Mouse (Mus musculus): ENCODE measurements around the gene Svop. TPM values are rescaled to one million over a fixed set of nuclear protein-coding genes. Genes with fewer than 3 reads are reported as not detected.
A peak's percentile ranks its signal among the peaks of the same experiment; 100 is the strongest.

Svop gene
- polyA plus RNA-seq, 1 experiment = not detected

- no peak overlapping the region for H3K4me3 ChIP-seq (ENCODE audit: extremely low read depth, insufficient read depth, insufficient read length)
- H3K27ac ChIP-seq (ENCODE audit: insufficient read depth, low read length) = no peak overlapping the region
- no peak for DNase-seq (ENCODE audit: low read depth in 1 of 2, low spot score in 2 of 2)
- WGBS = 94% methylated on average over 6 of the region's 6 CpGs
- H3K36me3 ChIP-seq (ENCODE audit: control insufficient read depth, insufficient read depth, low read length) = 0 out of 2 replicates have a peak, but pooled peaks cover 2% of the 10 kb centered on the region
- TF ChIP-seq CTCF (IDR thresholded peaks at IDR 0.05; ENCODE audit: extremely low read depth, insufficient read depth, insufficient read length, insufficient replicate concordance) (no peak), POLR2A (IDR thresholded peaks at IDR 0.05; ENCODE audit: low read depth, low read length) (no peak)
- no peaks in the 10 kb centered on the region for H3K27me3 ChIP-seq (ENCODE audit: control insufficient read depth, insufficient read depth, low read length)
- H3K4me1 ChIP-seq (ENCODE audit: control insufficient read depth, insufficient read depth, insufficient read length) = peaks cover 10% of the 10 kb centered on the region
These were observed 41.5 kb upstream of the Svop start for GRCm38 (mm10) chr5:114132841-114133240.

GRCm38 (mm10) chr5:114131521-114131840 is 40.1 kb upstream of the Svop start:
- no peaks in the 10 kb centered on the region for H3K27me3 ChIP-seq (ENCODE audit: control insufficient read depth, insufficient read depth, low read length)
- no peaks in the 10 kb centered on the region for H3K36me3 ChIP-seq (ENCODE audit: control insufficient read depth, insufficient read depth, low read length)
- DNase-seq (ENCODE audit: low read depth in 1 of 2, low spot score in 2 of 2) = peak; percentile 39 to 78
- H3K4me1 ChIP-seq (ENCODE audit: control insufficient read depth, insufficient read depth, insufficient read length) = peaks cover 10% of the 10 kb centered on the region
- TF ChIP-seq CTCF (IDR thresholded peaks at IDR 0.05; ENCODE audit: extremely low read depth, insufficient read depth, insufficient read length, insufficient replicate concordance) = no peak
- no peak; the same call in 1 of the 2 replicates for TF ChIP-seq POLR2A (IDR thresholded peaks at IDR 0.05; ENCODE audit: low read depth, low read length)
- WGBS = under 1% methylated on average over 15 of the region's 15 CpGs
- peak overlapping the region; percentile 69 for H3K27ac ChIP-seq (ENCODE audit: insufficient read depth, low read length)
- H3K4me3 ChIP-seq (ENCODE audit: extremely low read depth, insufficient read depth, insufficient read length) = peak overlapping the region; percentile 95

- Histone ChIP-seq H3K4me3 (ENCODE audit: extremely low read depth, insufficient read depth, insufficient read length) (peak overlapping the region; percentile 95), H3K27me3 (ENCODE audit: control insufficient read depth, insufficient read depth, low read length) (no peaks in the 10 kb centered on the region), H3K36me3 (ENCODE audit: control insufficient read depth, insufficient read depth, low read length) (no peaks in the 10 kb centered on the region), H3K27ac (ENCODE audit: insufficient read depth, low read length) (peak overlapping the region; percentile 69), H3K4me1 (ENCODE audit: control insufficient read depth, insufficient read depth, insufficient read length) (peaks cover 10% of the 10 kb centered on the region)
- TF ChIP-seq CTCF (IDR thresholded peaks at IDR 0.05; ENCODE audit: extremely low read depth, insufficient read depth, insufficient read length, insufficient replicate concordance) = no peak
- TF ChIP-seq POLR2A (IDR thresholded peaks at IDR 0.05; ENCODE audit: low read depth, low read length) = no peak; the same call in 1 of the 2 replicates
- peak; percentile 82 to 90 for DNase-seq (ENCODE audit: low read depth in 1 of 2, low spot score in 2 of 2)
- WGBS = under 1% methylated on average over 87 of the region's 87 CpGs
These were observed 39.5 kb upstream of the Svop start for GRCm38 (mm10) chr5:114130698-114131520.

GRCm38 (mm10) chr5:114130211-114130605 is 38.8 kb upstream of the Svop start, which contains the start of gene Ung:
TSS of gene Ung (plus strand) at chr5:114130386.
- Histone ChIP-seq H3K27me3 (ENCODE audit: control insufficient read depth, insufficient read depth, low read length) (no peaks in the 10 kb centered on the region), H3K27ac (ENCODE audit: insufficient read depth, low read length) (peak within 1 kb of the TSS; percentile 69), H3K4me1 (ENCODE audit: control insufficient read depth, insufficient read depth, insufficient read length) (peaks cover 10% of the 10 kb centered on the region), H3K4me3 (ENCODE audit: extremely low read depth, insufficient read depth, insufficient read length) (peak within 1 kb of the TSS; percentile 95), H3K36me3 (ENCODE audit: control insufficient read depth, insufficient read depth, low read length) (no peaks in the 10 kb centered on the region)
- whole genome bisulfite sequencing = under 1% methylated on average over 29 of the region's 29 CpGs
- DNase-seq (ENCODE audit: low read depth in 1 of 2, low spot score in 2 of 2) = peak; percentile 45 to 69
- no peak for TF ChIP-seq POLR2A (IDR thresholded peaks at IDR 0.05; ENCODE audit: low read depth, low read length)
- TF ChIP-seq CTCF (IDR thresholded peaks at IDR 0.05; ENCODE audit: extremely low read depth, insufficient read depth, insufficient read length, insufficient replicate concordance) = no peak

GRCm38 (mm10) chr5:114129550-114130210 is 38.3 kb upstream of the Svop start:
- no peak overlapping the region; the same call in 1 of the 2 replicates for H3K4me3 ChIP-seq (ENCODE audit: extremely low read depth, insufficient read depth, insufficient read length)
- 80% methylated on average over 15 of the region's 15 CpGs for WGBS

GRCm38 (mm10) chr5:114127374-114128349 is 36.3 kb upstream of the Svop start, which contains the start of gene Alkbh2:
TSS of gene Alkbh2 (minus strand) at chr5:114128218.
- H3K27ac ChIP-seq (ENCODE audit: insufficient read depth, low read length) = peak within 1 kb of the TSS; percentile 79
- H3K36me3 ChIP-seq (ENCODE audit: control insufficient read depth, insufficient read depth, low read length) = peaks cover 12% of the 10 kb centered on the region
- peak; percentile 55 to 77 for DNase-seq (ENCODE audit: low read depth in 1 of 2, low spot score in 2 of 2)
- peaks cover 10% of the 10 kb centered on the region for H3K4me1 ChIP-seq (ENCODE audit: control insufficient read depth, insufficient read depth, insufficient read length)
- 3% methylated on average over 69 of the region's 69 CpGs for WGBS
- no peaks in the 10 kb centered on the region for H3K27me3 ChIP-seq (ENCODE audit: control insufficient read depth, insufficient read depth, low read length)
- no peak for TF ChIP-seq POLR2A (IDR thresholded peaks at IDR 0.05; ENCODE audit: low read depth, low read length)
- peak; percentile 99 for TF ChIP-seq CTCF (IDR thresholded peaks at IDR 0.05; ENCODE audit: extremely low read depth, insufficient read depth, insufficient read length, insufficient replicate concordance)
- H3K4me3 ChIP-seq (ENCODE audit: extremely low read depth, insufficient read depth, insufficient read length) = peak within 1 kb of the TSS; percentile 75

More at GRCm38 (mm10) chr5:114129550-114130210, 38.3 kb upstream of the Svop start:
- peaks cover 10% of the 10 kb centered on the region for H3K4me1 ChIP-seq (ENCODE audit: control insufficient read depth, insufficient read depth, insufficient read length)
- no peak overlapping the region for H3K27ac ChIP-seq (ENCODE audit: insufficient read depth, low read length)
- H3K27me3 ChIP-seq (ENCODE audit: control insufficient read depth, insufficient read depth, low read length) = no peaks in the 10 kb centered on the region
- no peak for TF ChIP-seq POLR2A (IDR thresholded peaks at IDR 0.05; ENCODE audit: low read depth, low read length)
- no peak for TF ChIP-seq CTCF (IDR thresholded peaks at IDR 0.05; ENCODE audit: extremely low read depth, insufficient read depth, insufficient read length, insufficient replicate concordance)
- H3K36me3 ChIP-seq (ENCODE audit: control insufficient read depth, insufficient read depth, low read length) = no peaks in the 10 kb centered on the region
- DNase-seq (ENCODE audit: low read depth in 1 of 2, low spot score in 2 of 2) = no peak
